Mouse (Mus musculus): ENCODE data around the gene Slc4a1ap. TPM values are rescaled to one million over a fixed set of nuclear protein-coding genes. Genes with fewer than 3 reads are reported as not detected.
"Not testable (repeated sequence)": the region's sequence is repeated elsewhere in the genome, so short reads cannot be mapped to it uniquely, and the experiment has no call there.

Gene Slc4a1ap
- polyA plus RNA-seq, 1 experiment from 2014 or later: 32.3 TPM

GRCm38 (mm10) chr5:31573722-31574121, 46.9 kb downstream of the Slc4a1ap start:
- DNase-seq (ENCODE audit: low spot score): no peak
- no peaks in the 10 kb centered on the region for H3K36me3 ChIP-seq (ENCODE audit: control insufficient read depth, insufficient read depth, low read length)
- WGBS: 97% methylated on average over 3 of the region's 3 CpGs
- no peak overlapping the region for H3K4me2 ChIP-seq (ENCODE audit: low read depth, severe bottlenecking)
- no peak overlapping the region for H3K4me3 ChIP-seq (ENCODE audit: low read depth, low read length)
- peaks cover 8% of the 10 kb centered on the region for H3K4me1 ChIP-seq (ENCODE audit: control insufficient read depth, insufficient read depth, low read length)
- no peak for ATAC-seq (ENCODE audit: insufficient number of reproducible peaks, low FRiP score, low TSS enrichment, low read depth)
- H3K27ac ChIP-seq (replicated peaks; ENCODE audit: low read depth, low read length): no peak overlapping the region
- no peaks in the 10 kb centered on the region for H3K27me3 ChIP-seq (ENCODE audit: control insufficient read depth, insufficient read depth, low read length)
- H3K9me3 ChIP-seq (ENCODE audit: control insufficient read depth, low read length): no peaks in the 10 kb centered on the region
- no peak overlapping the region for H3K9ac ChIP-seq (ENCODE audit: low read length)

DNA sequence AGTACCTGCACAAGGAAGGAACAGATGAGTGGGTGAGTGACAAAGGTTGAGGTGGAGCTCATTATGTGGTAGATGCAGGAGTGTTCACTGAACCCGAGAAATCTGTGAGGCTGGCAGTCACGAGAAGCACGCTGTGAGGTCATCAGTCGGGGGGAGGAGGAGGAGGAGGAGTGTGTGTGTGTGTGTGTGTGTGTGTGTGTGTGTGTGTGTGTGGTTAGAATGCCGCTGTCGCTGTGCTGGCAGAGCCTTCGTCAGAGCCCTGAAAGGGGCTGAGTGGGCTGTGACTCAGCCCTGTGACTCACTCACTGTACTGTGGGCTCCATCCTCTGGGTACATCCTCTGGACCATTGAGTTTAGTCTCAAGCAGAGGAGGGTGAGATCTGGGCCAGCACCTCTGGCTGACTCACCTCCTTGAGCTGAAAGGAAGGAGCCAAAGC, 49.8 kb downstream of the Slc4a1ap start:
- no peak overlapping the region for H3K27ac ChIP-seq (replicated peaks; ENCODE audit: low read depth, low read length)
- H3K36me3 ChIP-seq (ENCODE audit: control insufficient read depth, insufficient read depth, low read length): no peaks in the 10 kb centered on the region
- H3K27me3 ChIP-seq (ENCODE audit: control insufficient read depth, insufficient read depth, low read length): no peaks in the 10 kb centered on the region
- no peaks in the 10 kb centered on the region for H3K4me1 ChIP-seq (ENCODE audit: control insufficient read depth, insufficient read depth, low read length)
- no peak overlapping the region for H3K4me2 ChIP-seq (ENCODE audit: low read depth, severe bottlenecking)
- 87% methylated on average over 7 of the region's 7 CpGs for WGBS
- DNase-seq (ENCODE audit: low spot score) (no peak), ATAC-seq (ENCODE audit: insufficient number of reproducible peaks, low FRiP score, low TSS enrichment, low read depth) (no peak)
- H3K9ac ChIP-seq (ENCODE audit: low read length): no peak overlapping the region
- H3K4me3 ChIP-seq (ENCODE audit: low read depth, low read length): no peak overlapping the region
- no peaks in the 10 kb centered on the region for H3K9me3 ChIP-seq (ENCODE audit: control insufficient read depth, low read length)

DNA sequence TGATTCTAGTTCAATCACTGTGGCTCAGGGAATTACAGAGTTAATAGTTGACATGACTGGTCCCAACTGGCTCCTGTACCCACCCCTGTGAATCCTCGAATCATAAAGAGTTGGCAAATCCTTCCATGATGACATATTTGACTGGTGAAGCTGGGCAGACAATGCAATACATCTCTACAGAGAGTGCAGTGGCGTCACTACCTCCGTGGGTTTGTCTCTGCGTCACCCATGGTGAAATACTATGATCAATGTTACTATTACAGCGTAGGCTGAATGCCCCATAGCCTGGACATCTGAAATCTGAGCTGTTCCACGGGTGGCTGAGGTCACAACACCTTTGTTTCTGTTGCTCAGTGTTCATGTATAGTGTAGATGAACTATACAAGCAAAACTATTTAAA, 54.5 kb downstream of the Slc4a1ap start:
- 75% methylated on average over 6 of the region's 6 CpGs for WGBS
- DNase-seq (ENCODE audit: low spot score) (no peak), ATAC-seq (ENCODE audit: insufficient number of reproducible peaks, low FRiP score, low TSS enrichment, low read depth) (no peak)
- H3K27me3 ChIP-seq (ENCODE audit: control insufficient read depth, insufficient read depth, low read length): no peaks in the 10 kb centered on the region
- no peaks in the 10 kb centered on the region for H3K4me1 ChIP-seq (ENCODE audit: control insufficient read depth, insufficient read depth, low read length)
- H3K36me3 ChIP-seq (ENCODE audit: control insufficient read depth, insufficient read depth, low read length): no peaks in the 10 kb centered on the region
- no peak overlapping the region for H3K4me2 ChIP-seq (ENCODE audit: low read depth, severe bottlenecking)
- H3K4me3 ChIP-seq (ENCODE audit: low read depth, low read length): no peak overlapping the region
- no peak overlapping the region for H3K27ac ChIP-seq (replicated peaks; ENCODE audit: low read depth, low read length)
- no peak overlapping the region for H3K9ac ChIP-seq (ENCODE audit: low read length)
- H3K9me3 ChIP-seq (ENCODE audit: control insufficient read depth, low read length): no peaks in the 10 kb centered on the region

GRCm38 (mm10) chr5:31581932-31582331, 55.1 kb downstream of the Slc4a1ap start:
- ATAC-seq (ENCODE audit: insufficient number of reproducible peaks, low FRiP score, low TSS enrichment, low read depth): no peak
- Histone ChIP-seq H3K4me1 (ENCODE audit: control insufficient read depth, insufficient read depth, low read length) (peaks cover 2% of the 10 kb centered on the region; the same call in 1 of the 2 replicates), H3K9ac (ENCODE audit: low read length) (no peak overlapping the region), H3K36me3 (ENCODE audit: control insufficient read depth, insufficient read depth, low read length) (no peaks in the 10 kb centered on the region), H3K27me3 (ENCODE audit: control insufficient read depth, insufficient read depth, low read length) (no peaks in the 10 kb centered on the region), H3K9me3 (ENCODE audit: control insufficient read depth, low read length) (no peaks in the 10 kb centered on the region), H3K4me3 (ENCODE audit: low read depth, low read length) (no peak overlapping the region), H3K4me2 (ENCODE audit: low read depth, severe bottlenecking) (no peak overlapping the region), H3K27ac (replicated peaks; ENCODE audit: low read depth, low read length) (no peak overlapping the region)
- no peak for DNase-seq (ENCODE audit: low spot score)
- WGBS: 78% methylated on average over 3 of the region's 3 CpGs

- H3K4me3 ChIP-seq (ENCODE audit: low read depth, low read length): no peak overlapping the region
- no peaks in the 10 kb centered on the region for H3K9me3 ChIP-seq (ENCODE audit: control insufficient read depth, low read length)
- H3K4me1 ChIP-seq (ENCODE audit: control insufficient read depth, insufficient read depth, low read length): peaks cover 8% of the 10 kb centered on the region; the same call in 1 of the 2 replicates
- ATAC-seq (ENCODE audit: insufficient number of reproducible peaks, low FRiP score, low TSS enrichment, low read depth): no peak
- no peak overlapping the region for H3K9ac ChIP-seq (ENCODE audit: low read length)
- no peaks in the 10 kb centered on the region for H3K27me3 ChIP-seq (ENCODE audit: control insufficient read depth, insufficient read depth, low read length)
- H3K4me2 ChIP-seq (ENCODE audit: low read depth, severe bottlenecking): no peak overlapping the region
- 83% methylated on average over 2 of the region's 2 CpGs for WGBS
- H3K36me3 ChIP-seq (ENCODE audit: control insufficient read depth, insufficient read depth, low read length): no peaks in the 10 kb centered on the region
- no peak for DNase-seq (ENCODE audit: low spot score)
- H3K27ac ChIP-seq (replicated peaks; ENCODE audit: low read depth, low read length): no peak overlapping the region
These were observed 56.5 kb downstream of the Slc4a1ap start for GRCm38 (mm10) chr5:31583261-31583660.

DNA sequence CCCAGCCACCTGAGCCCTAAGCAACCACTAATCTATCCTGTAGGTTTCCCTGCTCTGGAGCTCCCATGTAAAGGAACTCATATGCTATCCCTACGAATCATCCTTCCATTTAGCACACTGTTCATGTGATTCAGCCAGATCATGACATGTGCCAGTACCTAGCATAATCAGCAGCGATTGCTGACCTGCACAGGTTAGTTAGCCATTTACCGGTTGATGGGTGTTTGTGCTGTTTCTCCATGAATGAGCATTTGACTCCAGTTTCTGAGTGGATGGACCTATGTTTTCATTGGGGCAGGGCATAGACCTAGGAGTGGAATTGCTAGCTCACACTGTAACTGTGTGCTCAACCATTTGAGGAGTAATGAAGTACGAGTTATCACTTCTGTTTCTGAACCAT, 58.7 kb downstream of the Slc4a1ap start:
- no peaks in the 10 kb centered on the region for H3K36me3 ChIP-seq (ENCODE audit: control insufficient read depth, insufficient read depth, low read length)
- H3K4me1 ChIP-seq (ENCODE audit: control insufficient read depth, insufficient read depth, low read length): peaks cover 11% of the 10 kb centered on the region; the same call in 1 of the 2 replicates
- WGBS: 92% methylated on average over 4 of the region's 4 CpGs
- H3K9me3 ChIP-seq (ENCODE audit: control insufficient read depth, low read length): no peaks in the 10 kb centered on the region
- H3K4me3 ChIP-seq (ENCODE audit: low read depth, low read length): no peak overlapping the region
- H3K4me2 ChIP-seq (ENCODE audit: low read depth, severe bottlenecking): no peak overlapping the region
- no peaks in the 10 kb centered on the region for H3K27me3 ChIP-seq (ENCODE audit: control insufficient read depth, insufficient read depth, low read length)
- no peak overlapping the region for H3K9ac ChIP-seq (ENCODE audit: low read length)
- DNase-seq (ENCODE audit: low spot score): no peak
- no peak overlapping the region for H3K27ac ChIP-seq (replicated peaks; ENCODE audit: low read depth, low read length)
- ATAC-seq (ENCODE audit: insufficient number of reproducible peaks, low FRiP score, low TSS enrichment, low read depth): no peak

GRCm38 (mm10) chr5:31588016-31588415, 61.2 kb downstream of the Slc4a1ap start:
- WGBS: 23% methylated on average over 2 of the region's 2 CpGs
- H3K27ac ChIP-seq (replicated peaks; ENCODE audit: low read depth, low read length): no peak overlapping the region
- no peak overlapping the region for H3K4me2 ChIP-seq (ENCODE audit: low read depth, severe bottlenecking)
- DNase-seq (ENCODE audit: low spot score): no peak
- no peaks in the 10 kb centered on the region for H3K36me3 ChIP-seq (ENCODE audit: control insufficient read depth, insufficient read depth, low read length)
- no peak for ATAC-seq (ENCODE audit: insufficient number of reproducible peaks, low FRiP score, low TSS enrichment, low read depth)
- H3K4me1 ChIP-seq (ENCODE audit: control insufficient read depth, insufficient read depth, low read length): peaks cover 11% of the 10 kb centered on the region; the same call in 1 of the 2 replicates
- H3K4me3 ChIP-seq (ENCODE audit: low read depth, low read length): no peak overlapping the region
- H3K9me3 ChIP-seq (ENCODE audit: control insufficient read depth, low read length): no peaks in the 10 kb centered on the region
- no peaks in the 10 kb centered on the region for H3K27me3 ChIP-seq (ENCODE audit: control insufficient read depth, insufficient read depth, low read length)
- peak overlapping the region; percentile 30; the same call in 1 of the 2 replicates for H3K9ac ChIP-seq (ENCODE audit: low read length)

DNA sequence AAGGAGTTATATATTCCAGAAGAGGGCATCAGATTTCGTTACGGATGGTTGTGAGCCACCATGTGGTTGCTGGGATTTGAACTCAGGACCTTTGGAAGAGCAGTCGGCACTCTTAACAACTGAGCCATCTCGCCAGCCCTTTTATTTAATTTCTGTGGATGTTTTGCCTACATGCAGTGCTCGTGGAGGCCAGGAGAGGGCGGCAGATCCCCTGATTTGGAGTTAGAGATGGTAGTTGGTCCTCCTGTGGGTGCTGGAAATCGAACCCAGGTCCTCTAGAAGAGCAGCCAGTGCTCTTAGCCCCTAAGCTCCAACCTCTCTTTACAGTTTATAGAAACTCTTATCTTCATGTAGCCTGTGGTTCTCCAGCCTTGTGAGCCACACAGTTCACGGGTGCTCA, 61.9 kb downstream of the Slc4a1ap start:
- not testable (repeated sequence) for H3K27me3 ChIP-seq (ENCODE audit: control insufficient read depth, insufficient read depth, low read length); H3K27ac ChIP-seq (replicated peaks; ENCODE audit: low read depth, low read length); H3K9me3 ChIP-seq (ENCODE audit: control insufficient read depth, low read length); H3K4me2 ChIP-seq (ENCODE audit: low read depth, severe bottlenecking); DNase-seq (ENCODE audit: low spot score); H3K9ac ChIP-seq (ENCODE audit: low read length); H3K36me3 ChIP-seq (ENCODE audit: control insufficient read depth, insufficient read depth, low read length); ATAC-seq (ENCODE audit: insufficient number of reproducible peaks, low FRiP score, low TSS enrichment, low read depth); H3K4me3 ChIP-seq (ENCODE audit: low read depth, low read length)
- H3K4me1 ChIP-seq (ENCODE audit: control insufficient read depth, insufficient read depth, low read length): peaks cover 11% of the 10 kb centered on the region; the same call in 1 of the 2 replicates
- 83% methylated on average over 8 of the region's 8 CpGs for WGBS

GRCm38 (mm10) chr5:31589711-31590319, 63.0 kb downstream of the Slc4a1ap start:
- no peak overlapping the region for H3K4me2 ChIP-seq (ENCODE audit: low read depth, severe bottlenecking)
- H3K36me3 ChIP-seq (ENCODE audit: control insufficient read depth, insufficient read depth, low read length): no peaks in the 10 kb centered on the region
- no peak overlapping the region for H3K27ac ChIP-seq (replicated peaks; ENCODE audit: low read depth, low read length)
- DNase-seq (ENCODE audit: low spot score): peak; percentile 54
- H3K9me3 ChIP-seq (ENCODE audit: control insufficient read depth, low read length): no peaks in the 10 kb centered on the region
- peaks cover 11% of the 10 kb centered on the region; the same call in 1 of the 2 replicates for H3K4me1 ChIP-seq (ENCODE audit: control insufficient read depth, insufficient read depth, low read length)
- no peak overlapping the region for H3K9ac ChIP-seq (ENCODE audit: low read length)
- H3K4me3 ChIP-seq (ENCODE audit: low read depth, low read length): no peak overlapping the region
- no peak for ATAC-seq (ENCODE audit: insufficient number of reproducible peaks, low FRiP score, low TSS enrichment, low read depth)
- 30% methylated on average over 14 of the region's 14 CpGs for WGBS
- H3K27me3 ChIP-seq (ENCODE audit: control insufficient read depth, insufficient read depth, low read length): no peaks in the 10 kb centered on the region

Data from limb, embryonic 11.5 days (tissue).